Mouse (Mus musculus) liver, embryonic 13.5 days (tissue): ENCODE measurements around the gene Sult2a5. TPM values are rescaled to one million over a fixed set of nuclear protein-coding genes. Genes with fewer than 3 reads are reported as not detected.

Source experiments
- ATAC-seq: fragments of 200-750 bp; cut with Nextera tagmentation; 2 replicates; pipeline ENCODE4 v1.8.0; 2017; ENCODE audit warnings: low read depth, mild to moderate bottlenecking, moderate number of reproducible peaks, moderate library complexity
- DNase-seq: peaks from one replicate; pipeline ENCODE4 v3.0.0; 2022
- H3K27ac ChIP-seq: fragments of 300-500 bp; sonication (generic); 2 replicates; pipeline ENCODE4 v1.5.1; 2015; ENCODE audit warnings: moderate library complexity, mild to moderate bottlenecking, inconsistent platforms
- H3K27me3 ChIP-seq: fragments of 300-500 bp; sonication (generic); 2 replicates; pipeline ENCODE4 v1.6.1; 2015; ENCODE audit warnings: mild to moderate bottlenecking, inconsistent platforms
- H3K36me3 ChIP-seq: fragments of 300-500 bp; sonication (generic); 2 replicates; pipeline ENCODE4 v1.6.1; 2015; ENCODE audit warnings: mild to moderate bottlenecking, inconsistent platforms
- H3K4me1 ChIP-seq: fragments of 300-500 bp; sonication (generic); replicated peaks from 2 replicates; pipeline ENCODE4 v1.6.1; 2015; ENCODE audit warnings: inconsistent platforms
- H3K4me2 ChIP-seq: fragments of 300-500 bp; sonication (generic); 2 replicates; pipeline ENCODE4 v1.6.1; 2015; ENCODE audit warnings: inconsistent platforms, mild to moderate bottlenecking, moderate library complexity
- H3K4me3 ChIP-seq: fragments of 300-500 bp; sonication (generic); replicated peaks from 2 replicates; pipeline ENCODE4 v1.5.1; 2015; ENCODE audit warnings: mild to moderate bottlenecking, inconsistent platforms
- H3K9ac ChIP-seq: fragments of 300-500 bp; sonication (generic); 2 replicates; pipeline ENCODE4 v1.6.1; 2015; ENCODE audit warnings: mild to moderate bottlenecking, inconsistent platforms
- H3K9me3 ChIP-seq: fragments of 300-500 bp; sonication (generic); replicated peaks from 2 replicates; pipeline ENCODE4 v1.6.1; 2016; ENCODE audit warnings: inconsistent platforms
- polyA plus RNA-seq: library from polyadenylated mRNA; unstranded; fragments of >200 nt; fragmentation: Nextera tagmentation; extraction: Ambion mirVana; gene quantifications from 2 replicates; pipeline ENCODE4 v1.2.1, GENCODE M21; 2015

Gene Sult2a5
- polyA plus RNA-seq, result not detected in 2 replicates

DNA sequence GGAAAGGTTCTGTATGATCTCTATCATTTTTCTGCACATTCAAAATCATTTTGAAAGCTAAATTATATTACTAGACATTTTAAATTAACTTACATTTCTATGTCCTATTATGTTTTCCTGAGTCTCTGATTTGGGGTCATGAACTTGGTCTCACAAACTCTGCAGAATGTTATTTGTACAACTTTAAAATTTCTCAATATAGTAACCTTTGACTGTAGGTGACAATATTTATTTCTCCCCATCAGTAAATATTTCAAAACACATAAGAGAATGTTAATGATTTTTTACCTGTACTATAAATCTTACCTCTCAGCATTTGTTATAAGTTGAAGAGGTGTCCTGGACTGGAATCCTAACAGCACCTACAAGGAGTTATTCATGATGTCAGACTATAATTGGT lies at the start of gene Sult2a5:
Sult2a5 (plus strand) TSS at position 301 of the 400 bp plus-strand sequence.
- Histone ChIP-seq H3K4me2 (no peak within 1 kb of the TSS), H3K4me3 (no peak within 1 kb of the TSS), H3K27me3 (no peaks in the 10 kb centered on the region), H3K4me1 (no peaks in the 10 kb centered on the region), H3K27ac (no peak within 1 kb of the TSS), H3K9ac (no peak within 1 kb of the TSS), H3K36me3 (no peaks in the 10 kb centered on the region), H3K9me3 (no peaks in the 10 kb centered on the region)
- DNase-seq (no peak), ATAC-seq (no peak)

Other genes with a start within 250 kb of the Sult2a5 start
- gene Cabp5, start 225.8 kb upstream of the Sult2a5 start, polyA plus RNA-seq, result not detected in 2 replicates
- gene Bsph1, start 173.1 kb upstream of the Sult2a5 start, polyA plus RNA-seq, result not detected in 2 replicates
- not detected in 2 replicates for gene Bsph2, start 52.9 kb upstream of the Sult2a5 start, polyA plus RNA-seq
- not detected in 2 replicates for gene Sult2a2, start 109.5 kb downstream of the Sult2a5 start, polyA plus RNA-seq
- gene Sult2a1, start 213.4 kb downstream of the Sult2a5 start, polyA plus RNA-seq, result 0.83 and 1.3 TPM in 2 replicates